Mouse (Mus musculus): Measurements from ENCODE around the gene Obox8. TPM values are rescaled to one million over a fixed set of nuclear protein-coding genes. Genes with fewer than 3 reads are reported as not detected.

Obox8 gene
- not detected in 2 replicates for polyA plus RNA-seq (2015; fragmentation: Nextera tagmentation; extraction: Ambion mirVana)

GRCm38 (mm10) chr7:14333457-14333856, at the start of gene Obox8:
Obox8 (minus strand) TSS chr7:14333557.
- H3K27ac ChIP-seq (ENCODE audit: low read length) = no peak within 1 kb of the TSS
- H3K9ac ChIP-seq (ENCODE audit: low read depth, low read length) = no peak within 1 kb of the TSS
- H3K4me2 ChIP-seq (ENCODE audit: low read length) = no peak within 1 kb of the TSS
- 87% methylated on average over 2 of the region's 2 CpGs for WGBS
- no peaks in the 10 kb centered on the region for H3K4me1 ChIP-seq (ENCODE audit: control insufficient read depth, insufficient read depth, low read length)
- no peak within 1 kb of the TSS for H3K4me3 ChIP-seq (ENCODE audit: low read depth, low read length)
- H3K9me3 ChIP-seq (replicated peaks; ENCODE audit: control insufficient read depth, low read length, poor library complexity, severe bottlenecking) = peaks cover 29% of the 10 kb centered on the region
- no peaks in the 10 kb centered on the region for H3K27me3 ChIP-seq (ENCODE audit: control insufficient read depth, insufficient read depth, low read depth, low read length)
- ATAC-seq = no peak
- H3K36me3 ChIP-seq (ENCODE audit: control insufficient read depth, insufficient read depth, low read length) = no peaks in the 10 kb centered on the region

GRCm38 (mm10) chr7:14317209-14317608, 16.1 kb downstream of the Obox8 start:
- no peak overlapping the region for H3K4me2 ChIP-seq (ENCODE audit: low read length)
- WGBS = 25% methylated on average over 2 of the region's 2 CpGs
- H3K9me3 ChIP-seq (replicated peaks; ENCODE audit: control insufficient read depth, low read length, poor library complexity, severe bottlenecking) = peaks cover 8% of the 10 kb centered on the region

GRCm38 (mm10) chr7:14308671-14309070, 24.7 kb downstream of the Obox8 start:
- Histone ChIP-seq H3K27ac (ENCODE audit: low read length) (no peak overlapping the region), H3K36me3 (ENCODE audit: control insufficient read depth, insufficient read depth, low read length) (no peaks in the 10 kb centered on the region), H3K9ac (ENCODE audit: low read depth, low read length) (no peak overlapping the region), H3K4me1 (ENCODE audit: control insufficient read depth, insufficient read depth, low read length) (no peaks in the 10 kb centered on the region), H3K4me3 (ENCODE audit: low read depth, low read length) (no peak overlapping the region), H3K4me2 (ENCODE audit: low read length) (no peak overlapping the region), H3K9me3 (replicated peaks; ENCODE audit: control insufficient read depth, low read length, poor library complexity, severe bottlenecking) (peaks cover 3% of the 10 kb centered on the region), H3K27me3 (ENCODE audit: control insufficient read depth, insufficient read depth, low read depth, low read length) (no peaks in the 10 kb centered on the region)
- 77% methylated on average over 3 of the region's 3 CpGs for WGBS
- ATAC-seq = no peak

More at GRCm38 (mm10) chr7:14317209-14317608, 16.1 kb downstream of the Obox8 start:
- no peaks in the 10 kb centered on the region for H3K27me3 ChIP-seq (ENCODE audit: control insufficient read depth, insufficient read depth, low read depth, low read length)
- ATAC-seq = no peak
- no peak overlapping the region for H3K9ac ChIP-seq (ENCODE audit: low read depth, low read length)
- no peaks in the 10 kb centered on the region for H3K4me1 ChIP-seq (ENCODE audit: control insufficient read depth, insufficient read depth, low read length)
- H3K36me3 ChIP-seq (ENCODE audit: control insufficient read depth, insufficient read depth, low read length) = no peaks in the 10 kb centered on the region
- no peak overlapping the region for H3K4me3 ChIP-seq (ENCODE audit: low read depth, low read length)
- H3K27ac ChIP-seq (ENCODE audit: low read length) = no peak overlapping the region

- Histone ChIP-seq H3K36me3 (ENCODE audit: control insufficient read depth, insufficient read depth, low read length) (no peaks in the 10 kb centered on the region), H3K4me2 (ENCODE audit: low read length) (no peak overlapping the region), H3K4me3 (ENCODE audit: low read depth, low read length) (no peak overlapping the region), H3K27ac (ENCODE audit: low read length) (no peak overlapping the region), H3K9ac (ENCODE audit: low read depth, low read length) (no peak overlapping the region), H3K4me1 (ENCODE audit: control insufficient read depth, insufficient read depth, low read length) (no peaks in the 10 kb centered on the region), H3K27me3 (ENCODE audit: control insufficient read depth, insufficient read depth, low read depth, low read length) (no peaks in the 10 kb centered on the region), H3K9me3 (replicated peaks; ENCODE audit: control insufficient read depth, low read length, poor library complexity, severe bottlenecking) (peaks cover 3% of the 10 kb centered on the region)
- ATAC-seq = no peak
- WGBS = 81% methylated on average over 6 of the region's 6 CpGs
Observed at GRCm38 (mm10) chr7:14307571-14307970, 25.8 kb downstream of the Obox8 start.

Other genes starting within 250 kb of the Obox8 start
- gene Sult2a3, start 210.5 kb downstream of the Obox8 start, polyA plus RNA-seq (2015; fragmentation: Nextera tagmentation; extraction: Ambion mirVana) = not detected in 2 replicates
- gene Sult2a6, start 78.7 kb downstream of the Obox8 start, polyA plus RNA-seq (2015; fragmentation: Nextera tagmentation; extraction: Ambion mirVana) = not detected in 2 replicates
- not detected in 2 replicates for gene Sult2a8, start 113.2 kb upstream of the Obox8 start, polyA plus RNA-seq (2015; fragmentation: Nextera tagmentation; extraction: Ambion mirVana)
- gene Sult2a7, start 160.7 kb upstream of the Obox8 start, polyA plus RNA-seq (2015; fragmentation: Nextera tagmentation; extraction: Ambion mirVana) = not detected in 2 replicates
- gene Vmn1r90, start 229.9 kb upstream of the Obox8 start, polyA plus RNA-seq (2015; fragmentation: Nextera tagmentation; extraction: Ambion mirVana) = 0.25 and 0.35 TPM in 2 replicates